Mouse (Mus musculus) heart, postnatal 4 days (tissue): ENCODE measurements around the gene Stambp. TPM values are rescaled to one million over a fixed set of nuclear protein-coding genes. Genes with fewer than 3 reads are reported as not detected.
"Not testable (repeated sequence)": the region's sequence is repeated elsewhere in the genome, so short reads cannot be mapped to it uniquely, and the experiment has no call there.

Experiments used
- DNase-seq: peaks from one replicate; pipeline ENCODE4 v3.0.0; 2021
- total RNA-seq, 2 experiments: library from RNA; stranded (reverse); gene quantifications; 2 replicates each; pipeline ENCODE4 v1.2.3; 2021

Gene Stambp
- total RNA-seq: 10 to 100 TPM; 16.0 to 18.4 TPM

- DNase-seq: peak; percentile 28
Measured at GRCm38 (mm10) chr6:83572671-83573070, at the start of gene Stambp. Gene Stambp, minus strand, starts transcription at chr6:83572729.

- no peak for DNase-seq
Measured at GRCm38 (mm10) chr6:83619955-83620354, 47.4 kb upstream of the Stambp start.

GRCm38 (mm10) chr6:83617581-83618335 lies 45.2 kb upstream of the Stambp start:
- no peak for DNase-seq

GRCm38 (mm10) chr6:83616512-83616911 lies 44.0 kb upstream of the Stambp start:
- peak; percentile 88 for DNase-seq

- peak; percentile 6 for DNase-seq
Measured at GRCm38 (mm10) chr6:83614469-83614868, 41.9 kb upstream of the Stambp start.

GRCm38 (mm10) chr6:83612976-83613375 lies 40.4 kb upstream of the Stambp start:
- no peak for DNase-seq

- DNase-seq: peak; percentile 30
Measured at GRCm38 (mm10) chr6:83599636-83600174, 27.2 kb upstream of the Stambp start.

- DNase-seq: no peak
Measured at GRCm38 (mm10) chr6:83599060-83599550, 26.6 kb upstream of the Stambp start.

- DNase-seq: peak; percentile 74
Measured at GRCm38 (mm10) chr6:83598646-83599045, 26.1 kb upstream of the Stambp start.

- DNase-seq: peak; percentile 27
Measured at GRCm38 (mm10) chr6:83597988-83598387, 25.5 kb upstream of the Stambp start.

- DNase-seq: no peak
Measured at GRCm38 (mm10) chr6:83595035-83595434, 22.5 kb upstream of the Stambp start.

GRCm38 (mm10) chr6:83593896-83594295 lies 21.4 kb upstream of the Stambp start:
- DNase-seq: no peak

- no peak for DNase-seq
Measured at GRCm38 (mm10) chr6:83592051-83592450, 19.5 kb upstream of the Stambp start.

- DNase-seq: no peak
Measured at GRCm38 (mm10) chr6:83590301-83590700, 17.8 kb upstream of the Stambp start.

GRCm38 (mm10) chr6:83587191-83587590 lies 14.7 kb upstream of the Stambp start:
- DNase-seq: not testable (repeated sequence)

- not testable (repeated sequence) for DNase-seq
Measured at GRCm38 (mm10) chr6:83585328-83585727, 12.8 kb upstream of the Stambp start.

- DNase-seq: no peak
Measured at GRCm38 (mm10) chr6:83583591-83583990, 11.1 kb upstream of the Stambp start.

- peak; percentile 54 for DNase-seq
Measured at GRCm38 (mm10) chr6:83582938-83583270, 10.4 kb upstream of the Stambp start.

GRCm38 (mm10) chr6:83582135-83582937 lies 9.8 kb upstream of the Stambp start:
- no peak for DNase-seq

- no peak for DNase-seq
Measured at GRCm38 (mm10) chr6:83577534-83577933, 5.0 kb upstream of the Stambp start.

- no peak for DNase-seq
Measured at GRCm38 (mm10) chr6:83575609-83576008, 3.1 kb upstream of the Stambp start.

- DNase-seq: peak; percentile 89
Measured at GRCm38 (mm10) chr6:83571840-83572667, 475 bp downstream of the Stambp start.
